29 mouse cellular contexts compared by ENCODE assay signal in genomic region chr6:82911303-82911702, GRCm38 (mm10). TPM values are rescaled to one million over a fixed set of nuclear protein-coding genes. Genes with fewer than 3 reads are reported as not detected.
"Had no signal": no experiment of that assay in that cellular context is flagged by ENCODE, and none has a peak within 500 bp of the region (broad histone marks: within the 10 kb centered on the region; RNA-seq: fewer than 3 reads in every experiment).

No protein-coding gene starts in this region.

- H3K4me1 ChIP-seq: heart, embryonic 12.5 days; hindbrain, embryonic 10.5 days; hindbrain, embryonic 12.5 days; intestine, embryonic 15.5 days; limb, embryonic 13.5 days; limb, embryonic 15.5 days had no signal

- H3K9ac ChIP-seq: heart, embryonic 12.5 days; hindbrain, embryonic 12.5 days; hindbrain, embryonic 14.5 days; intestine, embryonic 15.5 days; kidney, embryonic 15.5 days; limb, embryonic 13.5 days; limb, embryonic 15.5 days; liver, embryonic 12.5 days; liver, embryonic 14.5 days had no signal

- H3K4me3 ChIP-seq: gastrocnemius, adult 2 months; heart, embryonic 10.5 days; heart, embryonic 12.5 days; hindbrain, embryonic 10.5 days; hindbrain, embryonic 12.5 days; intestine, embryonic 15.5 days; kidney, embryonic 15.5 days; limb, embryonic 13.5 days; limb, embryonic 15.5 days; liver, embryonic 12.5 days had no signal

- H3K9me3 ChIP-seq: heart, embryonic 10.5 days; heart, embryonic 12.5 days; hindbrain, embryonic 10.5 days; hindbrain, embryonic 12.5 days; intestine, embryonic 15.5 days; kidney, embryonic 15.5 days; limb, embryonic 13.5 days; limb, embryonic 15.5 days; liver, embryonic 12.5 days had no signal

- H3K27ac ChIP-seq: gastrocnemius, adult 2 months; hindbrain, embryonic 10.5 days; hindbrain, embryonic 12.5 days; hindbrain, embryonic 14.5 days; intestine, embryonic 15.5 days; kidney, embryonic 15.5 days; kidney, postnatal 0 days; limb, embryonic 13.5 days; limb, embryonic 15.5 days; liver, embryonic 12.5 days; liver, embryonic 14.5 days had no signal

- DNase-seq: gastrocnemius, adult 2 months; gastrocnemius, postnatal 10 days; gastrocnemius, postnatal 25 days; heart, adult 18-20 months; heart, postnatal 10 days; heart, postnatal 4 days; kidney, adult 18-20 months; kidney, adult 9 months; kidney, postnatal 14 days; kidney, postnatal 36 days; layer of hippocampus, adult 9-11 months had no signal

- H3K27me3 ChIP-seq: hindbrain, embryonic 12.5 days; intestine, embryonic 15.5 days; kidney, embryonic 15.5 days; limb, embryonic 13.5 days; limb, embryonic 15.5 days had no signal

- H3K4me2 ChIP-seq: heart, embryonic 12.5 days; hindbrain, embryonic 12.5 days; hindbrain, embryonic 14.5 days; intestine, embryonic 15.5 days; kidney, embryonic 15.5 days; limb, embryonic 13.5 days; limb, embryonic 15.5 days; liver, embryonic 12.5 days had no signal

- H3K36me3 ChIP-seq: heart, embryonic 10.5 days; heart, embryonic 12.5 days; hindbrain, embryonic 10.5 days; hindbrain, embryonic 12.5 days; intestine, embryonic 15.5 days; kidney, embryonic 15.5 days; limb, embryonic 13.5 days; limb, embryonic 15.5 days; liver, embryonic 12.5 days had no signal

RNA-seq across cellular contexts. Expression of gene Sema4f, which starts 28.3 kb away (rescaled TPM):
- total RNA-seq: granulocyte monocyte progenitor cell, adult 5-6 weeks; liver, adult 2 months had no signal
- polyA plus RNA-seq: heart, embryonic 14.5 days; liver, adult 2 months had no signal

RNA-seq across cellular contexts. Expression of gene M1ap, which starts 35.4 kb away (rescaled TPM):
- total RNA-seq: gastrocnemius, postnatal 25 days; heart, adult 8-10 months; layer of hippocampus, adult 18-20 months; liver, adult 2 months had no signal
- polyA plus RNA-seq: hindbrain, embryonic 16.5 days had no signal
